Mouse (Mus musculus) layer of hippocampus, adult 18-20 months (tissue): Measurements from ENCODE around the gene Tacc2. TPM values are rescaled to one million over a fixed set of nuclear protein-coding genes. Genes with fewer than 3 reads are reported as not detected.

Experiments used
- DNase-seq, 2 experiments: peaks; one replicate each; pipeline ENCODE4 v3.0.0; 2022; ENCODE audit warnings: low spot score in 2 of 2
- total RNA-seq, 2 experiments: library from RNA; stranded (reverse); gene quantifications; 2 replicates each; pipeline ENCODE4 v1.2.3; 2021

The Tacc2 gene
- total RNA-seq, 2 experiments from 2014 or later: 73.8 to 77.5 TPM

DNA sequence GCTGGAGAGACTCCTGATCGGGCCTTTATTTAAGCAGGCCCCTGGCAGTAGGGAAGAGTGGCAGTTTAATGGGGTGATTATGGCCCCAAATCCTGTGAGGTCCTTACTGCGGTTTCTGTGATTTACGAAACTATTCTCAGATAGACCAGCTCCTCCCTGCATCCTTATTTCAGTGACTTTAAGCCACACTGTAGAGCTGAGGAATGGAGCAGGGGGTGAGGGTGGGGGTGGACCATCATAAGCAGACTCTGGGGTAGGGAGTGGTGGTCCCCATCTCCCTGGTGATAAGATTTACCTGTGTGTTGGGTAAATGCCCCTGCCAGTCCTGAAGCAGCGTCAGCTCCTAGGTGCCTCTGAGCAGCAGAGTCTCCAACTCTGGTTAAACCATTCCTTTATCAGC lies 29.7 kb downstream of the Tacc2 start:
- no peak for DNase-seq

DNA sequence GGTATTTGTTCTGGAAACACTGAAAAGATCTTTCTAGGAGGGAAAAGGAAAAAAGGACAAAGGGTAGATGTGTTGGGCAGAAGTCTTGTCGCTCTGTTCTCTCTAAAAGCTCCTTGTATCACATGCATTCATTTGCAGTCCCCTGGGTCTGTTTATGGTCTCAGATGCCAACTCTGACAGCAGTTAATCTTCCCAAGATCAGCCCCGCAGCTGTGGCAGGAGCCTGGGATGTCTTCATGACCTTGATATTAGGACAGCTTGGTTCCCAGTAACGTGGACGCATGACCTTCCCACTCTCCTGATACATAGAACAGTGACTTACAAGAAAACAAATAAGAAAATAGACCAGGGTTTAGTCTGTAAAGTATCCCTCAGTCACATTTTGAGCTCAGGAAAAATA lies 36.7 kb downstream of the Tacc2 start:
- DNase-seq: no peak

DNA sequence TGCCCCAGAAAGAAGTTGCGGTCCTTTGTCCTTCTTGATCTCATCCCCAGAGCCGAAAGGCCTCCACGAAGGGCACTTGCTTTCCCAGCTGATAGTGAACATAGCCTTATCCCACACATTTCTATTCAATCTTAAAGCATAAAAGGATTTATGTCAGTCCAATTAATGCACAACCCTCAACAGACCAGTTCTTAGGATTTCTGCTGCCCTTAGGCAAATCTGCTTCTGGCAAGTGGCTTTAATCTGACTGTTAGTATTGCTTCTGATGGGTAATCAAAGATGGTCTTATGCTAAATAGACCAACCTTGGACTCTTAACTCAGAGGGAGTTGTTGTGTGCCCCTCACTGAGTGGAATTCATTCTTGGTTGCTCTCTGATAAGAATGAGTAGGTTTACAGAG lies 40.4 kb downstream of the Tacc2 start:
- DNase-seq: no peak

DNA sequence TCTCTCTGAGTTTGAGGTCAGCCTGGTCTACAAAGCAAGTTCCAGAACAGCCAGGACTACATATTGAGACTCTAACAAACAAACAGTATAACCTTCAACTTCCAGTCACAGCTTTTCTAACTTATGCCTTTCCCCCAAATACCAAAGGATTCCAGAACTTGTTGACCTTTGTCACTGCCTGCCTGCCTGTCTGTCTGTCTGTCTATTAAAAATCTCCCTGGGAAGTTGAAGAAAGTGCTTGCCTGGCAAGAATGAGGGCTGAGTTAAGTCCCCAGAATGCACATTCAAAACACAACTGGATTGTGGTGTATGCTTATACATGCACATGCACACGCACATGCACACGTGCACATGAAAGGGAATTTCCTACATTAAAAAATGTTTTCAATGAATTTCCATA lies 43.8 kb downstream of the Tacc2 start:
- no peak for DNase-seq

DNA sequence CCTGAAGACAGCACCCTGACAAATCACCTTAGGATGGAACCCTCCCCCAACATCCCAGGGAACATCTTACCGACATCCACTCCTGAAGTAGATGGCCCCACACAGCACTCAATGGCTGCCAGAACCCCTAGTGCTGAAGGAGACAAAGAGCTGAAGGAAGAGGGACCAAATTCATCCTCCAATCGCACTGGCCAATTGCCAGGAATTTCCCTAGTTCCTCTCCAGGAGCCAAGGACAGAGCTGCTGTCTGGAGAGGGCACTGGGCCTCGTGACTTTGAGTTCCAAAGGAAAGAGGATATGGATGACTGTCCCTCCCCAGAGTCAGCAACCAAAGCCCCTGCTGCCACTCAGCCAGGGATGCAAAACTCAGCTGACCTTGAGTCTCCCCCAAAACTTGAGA lies 44.7 kb downstream of the Tacc2 start:
- no peak for DNase-seq

DNA sequence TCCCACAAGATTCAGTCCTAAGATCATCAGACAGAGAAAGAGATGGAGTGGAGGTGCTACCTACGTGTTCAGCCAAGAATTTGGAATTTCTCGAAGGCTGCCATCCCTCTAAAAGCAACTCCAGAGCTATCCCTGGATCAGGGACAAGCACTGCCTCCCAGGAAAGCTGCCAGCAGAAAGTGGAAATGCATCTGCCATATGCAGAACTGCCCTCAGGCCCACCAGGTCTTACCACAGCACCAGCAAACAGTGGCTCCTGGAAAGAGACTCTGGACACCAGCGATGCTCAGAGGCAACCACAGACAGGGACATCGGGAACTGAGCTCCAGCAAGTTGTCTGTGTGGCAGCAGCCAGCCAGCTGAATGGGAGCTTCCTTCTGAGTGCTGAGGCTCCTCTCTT lies 45.1 kb downstream of the Tacc2 start:
- no peak for DNase-seq

DNA sequence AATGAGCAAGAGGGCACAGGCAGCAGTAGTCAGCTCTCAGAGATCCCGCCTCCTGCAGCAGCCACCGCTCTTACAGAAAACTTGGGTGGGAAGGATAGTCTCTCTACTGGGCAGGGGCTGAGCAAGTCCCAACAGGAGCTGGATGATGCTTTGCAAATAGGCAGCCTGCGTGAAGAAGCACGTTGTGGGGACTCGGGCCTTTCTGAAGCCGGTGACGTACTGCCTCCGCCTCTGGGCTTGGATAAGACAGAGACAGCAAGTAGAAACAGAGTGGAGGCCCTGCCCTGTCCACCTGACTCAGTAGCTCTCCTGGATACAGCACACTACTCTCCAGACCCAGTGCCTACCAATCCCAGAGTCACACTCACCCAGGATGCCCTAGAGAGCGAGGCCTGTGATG lies 47.1 kb downstream of the Tacc2 start:
- DNase-seq: no peak

DNA sequence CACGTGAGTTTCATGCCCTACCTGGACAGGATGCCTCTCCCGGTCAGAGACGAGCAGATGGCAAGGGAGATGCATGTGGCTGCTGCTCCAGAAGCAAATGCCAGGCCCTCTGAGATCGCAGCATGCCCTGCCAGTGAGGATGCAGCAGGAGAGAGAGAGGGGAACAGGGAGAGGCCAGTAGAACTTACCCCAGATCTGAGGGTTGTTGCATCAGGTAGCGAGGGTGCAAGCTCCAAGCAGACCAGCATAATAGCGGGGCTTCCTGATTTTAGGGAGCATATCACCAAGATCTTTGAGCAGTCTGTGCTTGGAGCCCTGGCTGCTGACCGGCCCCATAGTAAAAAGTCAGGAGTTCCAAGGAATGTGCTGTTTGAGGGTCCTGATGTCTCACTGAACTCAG lies 48.1 kb downstream of the Tacc2 start:
- DNase-seq: no peak

DNA sequence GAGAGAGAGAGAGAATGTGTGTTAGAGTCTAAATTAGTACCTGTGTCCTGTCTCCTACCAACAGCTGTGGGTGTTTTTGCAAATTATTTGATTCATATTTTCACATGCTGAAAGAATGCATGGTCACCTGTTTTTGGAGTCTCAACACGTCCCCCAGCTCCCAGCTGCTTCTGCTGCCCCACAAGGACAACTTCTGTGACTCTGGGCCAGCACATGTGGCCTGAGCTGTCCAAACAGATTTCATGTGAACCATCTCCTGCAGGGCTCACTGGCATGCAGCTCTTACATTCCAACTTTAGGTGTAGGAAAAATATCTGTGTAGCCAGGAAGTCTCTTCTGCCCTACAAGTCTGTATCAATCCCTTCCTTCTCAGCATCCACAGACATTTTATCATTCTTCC lies 51.4 kb downstream of the Tacc2 start:
- DNase-seq: no peak

DNA sequence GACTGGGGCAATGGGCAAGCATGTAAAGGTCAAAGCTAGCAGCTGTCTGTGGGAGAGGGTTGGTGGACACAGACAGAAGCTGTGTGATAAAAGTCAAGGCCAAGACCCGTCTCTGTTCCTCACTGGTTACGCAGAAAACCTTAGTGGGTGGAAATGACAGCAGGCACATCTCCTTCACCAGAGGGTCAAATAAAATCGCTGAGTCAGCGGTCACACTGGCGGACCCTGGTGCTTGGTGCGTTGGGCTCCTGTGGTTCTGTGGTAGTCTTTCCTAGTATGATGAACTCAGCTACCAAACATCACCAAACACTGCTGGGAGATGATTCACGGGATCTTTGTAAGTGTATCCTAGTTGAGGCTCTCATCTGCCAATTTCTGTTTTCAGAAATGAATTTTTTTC lies 52.8 kb downstream of the Tacc2 start:
- DNase-seq: no peak

DNA sequence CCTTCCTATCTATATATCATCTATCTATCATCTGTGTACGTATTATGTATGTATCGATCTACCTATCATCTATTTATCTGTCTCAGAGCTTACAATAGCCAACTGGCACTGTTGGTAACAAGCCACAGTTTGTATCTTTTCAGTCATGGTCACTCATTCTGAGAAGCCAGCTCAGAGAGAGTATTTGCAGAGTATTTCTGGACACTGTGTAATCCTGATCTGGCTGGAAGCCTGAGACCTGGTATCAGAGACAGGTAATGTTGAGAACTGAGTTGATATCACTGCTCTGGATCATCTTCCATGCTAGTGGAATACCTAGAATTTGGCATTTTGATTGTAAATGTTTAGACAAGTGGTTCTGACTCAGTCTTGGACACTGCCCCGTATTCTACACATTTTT lies 53.7 kb downstream of the Tacc2 start:
- no peak for DNase-seq

DNA sequence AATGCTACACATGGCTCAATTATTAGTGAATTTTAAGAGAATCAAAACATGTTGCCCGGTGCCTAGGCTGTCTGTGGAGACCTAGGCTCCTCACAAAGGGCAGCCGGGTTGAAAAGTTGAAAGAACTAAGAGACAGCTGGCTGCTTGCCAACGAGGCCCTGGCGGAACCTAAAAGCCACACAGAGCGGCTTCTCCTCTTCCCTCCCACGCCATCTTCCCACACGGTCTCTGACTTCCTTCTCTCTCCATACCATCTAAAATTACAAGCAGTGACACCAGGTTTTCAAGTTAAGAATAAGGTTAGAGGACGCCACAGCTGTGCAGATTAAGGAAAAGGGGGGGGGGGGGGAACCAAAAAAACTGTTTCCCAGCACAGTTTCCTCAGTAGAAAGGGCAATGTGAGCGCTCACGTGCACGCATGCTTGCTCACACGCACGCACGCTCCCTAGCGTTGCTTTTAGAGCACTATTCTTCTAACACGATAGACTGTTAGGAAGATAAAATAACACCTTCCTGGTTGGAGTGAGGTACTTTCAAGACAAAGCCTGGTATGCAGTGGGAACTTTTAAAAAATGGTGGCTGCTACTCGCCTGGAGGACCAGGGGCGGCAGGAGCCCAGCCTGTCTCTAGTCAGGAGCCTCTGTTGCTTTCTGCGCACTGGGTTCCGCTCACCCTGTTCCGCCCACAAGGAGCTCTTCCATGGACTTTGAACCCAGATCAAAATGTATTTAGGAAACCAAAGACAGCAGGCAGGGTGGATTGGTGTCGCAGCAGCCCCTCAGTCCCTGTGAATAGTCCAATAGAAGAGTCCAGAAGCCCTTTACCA lies 54.5 kb downstream of the Tacc2 start:
- no peak for DNase-seq

DNA sequence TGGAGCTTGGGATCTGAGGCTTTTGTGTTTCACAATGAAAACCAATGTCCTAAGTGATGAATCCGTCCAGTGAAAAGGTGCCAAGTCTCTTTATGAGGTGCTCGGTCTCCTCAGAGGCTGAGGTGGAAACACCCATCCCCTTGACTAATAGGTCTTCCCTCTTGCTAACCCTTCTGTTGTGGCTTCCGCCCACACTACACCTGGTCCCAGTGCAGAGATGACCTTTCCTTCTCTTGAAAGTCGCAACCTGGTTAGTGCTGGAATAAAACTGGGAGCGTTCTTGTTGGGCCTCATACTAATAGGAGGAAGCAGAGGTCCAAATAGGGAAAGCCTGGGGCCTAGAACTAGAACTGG lies 55.1 kb downstream of the Tacc2 start:
- DNase-seq: no peak

DNA sequence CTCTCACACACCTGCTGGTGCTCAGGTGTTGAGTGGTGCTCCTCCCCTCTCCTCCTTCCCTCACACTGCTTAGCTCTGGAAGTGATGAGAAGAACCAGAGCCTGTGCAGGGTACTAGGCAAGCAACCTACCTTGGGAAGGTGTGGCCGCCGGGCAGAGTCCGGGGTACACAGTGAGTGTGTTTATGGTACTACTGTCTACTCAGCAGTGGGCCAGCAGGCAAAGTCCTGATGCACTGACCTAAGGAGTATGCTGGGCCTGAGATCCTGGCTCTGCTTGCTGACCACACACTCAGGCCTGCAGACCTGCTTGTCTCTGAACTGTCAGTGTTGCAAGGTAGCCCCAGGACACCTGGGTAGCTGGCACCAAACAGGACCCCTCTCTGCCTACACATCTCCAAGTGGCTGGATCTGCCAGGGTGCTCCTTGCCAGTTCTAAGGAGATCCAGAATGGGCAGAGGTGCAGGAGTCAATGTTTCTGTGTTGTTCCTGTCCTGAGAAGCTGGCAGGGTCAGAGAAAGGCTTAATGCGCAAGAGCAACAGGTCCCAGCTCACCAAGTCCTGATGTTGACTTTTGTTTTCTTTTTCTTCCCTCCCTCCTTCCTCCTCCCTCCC lies 57.1 kb downstream of the Tacc2 start:
- DNase-seq: no peak

DNA sequence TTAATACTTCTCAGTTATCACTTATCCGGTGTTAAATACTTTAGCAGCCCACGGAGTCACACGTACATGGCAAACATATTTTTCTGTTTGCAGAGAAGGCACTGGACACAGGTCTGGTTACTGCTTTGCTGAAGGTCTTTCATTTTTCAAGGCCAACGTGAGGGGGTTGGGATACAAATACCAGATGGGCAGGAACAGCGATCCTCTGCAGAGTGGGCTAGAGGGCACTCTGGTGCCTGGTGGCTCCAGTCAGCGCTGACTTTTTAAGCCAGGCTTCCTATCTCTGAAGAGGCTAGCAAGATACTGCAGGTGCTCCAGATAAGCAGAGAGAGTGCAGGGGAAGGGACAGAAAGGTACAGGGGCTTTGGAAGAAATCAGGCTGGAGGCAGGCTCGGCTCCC lies 58.0 kb downstream of the Tacc2 start:
- no peak for DNase-seq

DNA sequence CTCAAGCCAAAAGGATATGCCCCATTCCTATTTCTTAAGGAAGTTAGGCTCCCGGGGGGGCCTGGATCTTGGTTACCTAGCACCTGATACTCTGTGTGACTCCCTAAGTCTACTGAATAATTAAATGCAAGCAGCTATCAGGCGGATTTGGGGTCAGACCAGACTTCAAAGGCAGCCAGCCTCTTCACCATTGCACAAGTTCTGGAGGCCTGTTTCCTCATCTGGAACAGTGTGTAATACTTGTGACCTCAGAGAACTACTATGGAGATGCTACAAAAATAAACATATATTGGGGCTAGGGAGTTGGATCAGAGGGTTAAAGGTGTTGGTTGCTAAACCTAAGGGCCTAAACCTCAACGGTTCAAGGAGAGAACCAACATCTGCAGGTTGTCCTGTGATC lies 59.0 kb downstream of the Tacc2 start:
- DNase-seq: no peak

DNA sequence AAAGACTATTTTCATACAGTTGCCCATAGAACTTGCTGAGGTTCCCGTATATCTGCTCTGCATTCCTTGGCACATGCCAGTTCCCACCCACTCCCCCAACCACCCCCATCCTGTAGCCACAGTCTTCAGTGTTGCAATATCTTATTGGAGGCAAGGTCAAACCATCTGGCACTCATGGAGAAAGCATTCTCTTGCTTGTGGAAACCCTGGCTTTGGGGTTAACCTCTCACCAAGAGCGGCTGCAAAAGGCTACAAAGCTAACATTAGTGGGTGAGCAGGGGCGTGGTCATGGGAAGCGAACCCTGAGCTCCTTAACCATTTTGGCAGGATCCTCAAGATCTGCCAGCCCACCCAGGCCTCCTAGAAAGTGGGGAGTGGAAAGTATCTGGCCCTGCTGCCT lies 59.7 kb downstream of the Tacc2 start:
- no peak for DNase-seq

DNA sequence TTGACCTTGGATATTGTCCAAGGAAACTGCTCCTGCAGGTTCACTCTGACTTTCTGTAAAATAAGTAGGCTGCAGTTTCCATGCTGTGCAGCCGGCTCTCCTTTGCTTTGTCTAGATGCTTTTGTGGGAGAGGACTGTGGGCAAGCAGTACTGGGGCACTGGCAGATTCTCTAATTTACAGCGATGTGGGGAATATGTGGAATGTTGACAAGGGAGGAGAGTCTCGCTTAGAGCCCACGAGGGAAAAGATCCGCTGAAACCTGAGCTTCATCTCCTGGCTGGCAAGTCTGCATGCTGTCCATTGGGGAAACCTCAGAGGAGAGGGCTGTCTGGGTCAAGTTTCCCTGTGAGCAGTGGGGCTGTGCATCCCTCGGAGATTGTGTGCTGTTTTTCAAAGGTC lies 60.6 kb downstream of the Tacc2 start:
- DNase-seq: no peak

DNA sequence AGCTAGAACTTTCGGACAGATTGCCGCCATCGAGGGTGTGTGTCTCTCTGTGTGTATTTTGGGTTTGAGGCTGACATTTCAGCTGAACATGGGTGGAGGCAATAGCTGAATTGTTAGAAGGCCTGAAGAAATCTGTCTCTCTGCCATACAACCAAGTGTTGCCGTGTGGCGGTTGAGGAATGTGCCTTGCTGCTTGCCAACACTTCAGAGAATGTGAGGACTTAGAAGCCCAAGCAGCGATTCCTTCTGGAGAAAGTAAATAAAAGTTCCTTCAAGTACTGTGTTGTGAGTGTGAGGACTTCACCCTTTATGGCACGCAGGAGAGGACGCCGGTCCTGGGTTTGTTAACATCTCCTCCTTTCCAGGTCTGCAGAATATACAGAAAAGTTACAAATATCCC lies 63.4 kb downstream of the Tacc2 start:
- DNase-seq: peak in 1 of 2 experiments; percentile 50

DNA sequence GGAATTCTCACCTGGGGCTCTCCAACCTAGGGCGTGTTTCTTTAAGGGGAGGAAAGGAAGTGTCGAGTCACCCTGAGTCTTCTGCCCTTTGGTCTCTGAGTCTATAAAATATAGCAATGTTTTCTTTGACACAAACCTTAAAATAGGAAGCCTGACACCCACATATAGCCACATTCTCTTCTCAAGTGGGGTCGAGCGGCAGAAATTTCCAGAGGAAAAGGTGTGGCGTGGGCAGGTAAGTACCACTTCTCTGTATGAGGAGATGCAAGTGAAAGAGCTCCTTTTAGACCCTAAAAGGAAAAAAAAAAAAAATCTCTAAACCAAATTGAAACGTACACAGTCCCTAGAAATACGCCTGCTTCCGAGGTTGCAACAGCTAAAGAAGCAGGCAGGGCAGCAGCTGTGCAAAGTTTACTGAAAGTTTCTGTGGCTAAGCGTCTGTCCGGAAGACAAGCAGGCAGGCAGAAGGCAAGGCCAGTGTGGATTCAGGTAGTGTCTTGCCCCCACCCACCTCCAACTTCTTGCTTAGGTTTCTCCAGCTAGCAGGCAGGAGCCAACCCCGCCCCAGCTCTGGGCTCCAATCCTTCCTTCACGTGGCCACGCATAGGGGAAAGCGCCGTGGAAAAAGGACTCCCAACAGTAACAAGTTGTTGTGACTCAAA lies 68.2 kb downstream of the Tacc2 start:
- no peak for DNase-seq

DNA sequence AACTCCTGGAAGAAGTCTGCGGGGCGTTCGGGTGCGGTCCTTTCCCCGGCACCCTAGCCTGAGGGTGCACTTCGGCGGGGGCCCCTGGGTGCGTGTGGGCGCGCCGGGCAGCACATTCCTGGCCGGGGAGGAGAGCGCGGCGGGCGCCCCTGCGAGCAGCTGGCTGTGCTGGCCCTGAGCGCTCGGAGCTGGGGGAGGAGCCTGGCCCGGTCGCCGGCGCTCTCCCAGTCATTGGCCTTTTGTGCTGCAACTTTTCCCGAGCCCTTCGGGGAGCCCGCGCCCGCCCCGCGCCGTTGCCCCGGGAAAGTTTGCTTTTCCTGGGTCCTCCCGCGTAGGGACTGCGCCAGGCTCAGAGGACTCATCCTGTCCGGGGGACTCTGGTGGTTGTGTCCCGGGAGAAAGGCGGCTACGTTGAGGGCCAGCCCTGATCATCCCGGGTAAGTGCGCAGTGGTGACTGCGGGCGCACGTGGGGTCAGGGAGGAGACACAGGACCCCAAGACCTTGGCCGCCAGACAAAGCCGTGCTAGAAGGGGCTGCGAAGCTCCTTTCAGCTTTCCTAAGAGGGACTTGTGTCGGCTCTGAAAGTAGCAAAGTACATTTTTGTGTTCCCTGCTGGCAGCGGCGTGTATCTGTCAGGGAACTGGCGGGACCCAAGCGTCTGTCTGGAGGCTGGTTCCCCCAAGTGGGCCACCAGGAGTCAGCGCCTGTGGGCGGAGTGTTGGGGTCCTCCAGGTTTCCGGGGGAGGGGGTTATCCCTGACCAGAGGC lies 68.9 kb downstream of the Tacc2 start:
- DNase-seq: peak in 1 of 2 experiments; percentile 6

DNA sequence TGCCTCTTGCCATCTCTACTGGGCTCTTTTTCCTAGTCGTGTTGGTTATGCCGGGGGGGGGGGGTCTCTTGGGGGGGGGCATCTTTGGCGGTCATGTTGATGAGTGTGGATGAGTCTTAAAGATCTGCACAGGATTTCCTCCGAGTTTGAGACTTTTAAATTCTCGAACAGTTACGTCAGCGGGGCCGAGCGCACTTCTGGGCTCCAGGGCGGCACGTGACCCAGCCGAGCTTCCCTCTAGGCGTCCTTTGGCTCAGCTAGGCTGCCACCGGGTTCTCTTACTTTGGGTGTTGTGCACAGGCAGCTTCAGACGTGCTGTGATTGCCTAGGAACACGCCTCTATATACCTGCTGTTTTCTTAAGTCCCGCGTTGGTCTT lies 69.5 kb downstream of the Tacc2 start:
- no peak for DNase-seq
